Mouse (Mus musculus) embryonic facial prominence, embryonic 14.5 days (tissue): ENCODE results near the gene Meltf. TPM values are rescaled to one million over a fixed set of nuclear protein-coding genes. Genes with fewer than 3 reads are reported as not detected.

Source experiments
- ATAC-seq: fragments of 200-750 bp; cut with Nextera tagmentation; 2 replicates; pipeline ENCODE4 v1.8.0; 2017; ENCODE audit warnings: low read depth, moderate number of reproducible peaks, moderate TSS enrichment
- DNase-seq: peaks from one replicate; pipeline ENCODE4 v3.0.0-alpha.2; 2015; ENCODE audit warnings: low spot score
- H3K27ac ChIP-seq: fragments of 300-500 bp; sonication (generic); replicated peaks from 2 replicates; pipeline ENCODE4 v1.5.1; 2014; ENCODE audit warnings: low read depth, mild to moderate bottlenecking, low read length, moderate library complexity
- H3K27me3 ChIP-seq: fragments of 300-500 bp; sonication (generic); replicated peaks from 2 replicates; pipeline ENCODE4 v1.6.1; 2014; ENCODE audit warnings: low read length; ENCODE audit not compliant: control insufficient read depth, insufficient read depth
- H3K36me3 ChIP-seq: fragments of 300-500 bp; sonication (generic); 2 replicates; pipeline ENCODE4 v1.6.1; 2014; ENCODE audit warnings: low read length, mixed read lengths; ENCODE audit not compliant: control insufficient read depth, insufficient read depth
- H3K4me1 ChIP-seq: fragments of 300-500 bp; sonication (generic); 2 replicates; pipeline ENCODE4 v1.6.1; 2014; ENCODE audit warnings: antibody characterized with exemption, low read length; ENCODE audit not compliant: control insufficient read depth, insufficient read depth
- H3K4me2 ChIP-seq: fragments of 300-500 bp; sonication (generic); 2 replicates; pipeline ENCODE4 v1.6.1; 2014; ENCODE audit warnings: low read depth, mild to moderate bottlenecking, low read length, moderate library complexity, mixed read lengths
- H3K4me3 ChIP-seq: fragments of 300-500 bp; sonication (generic); 2 replicates; pipeline ENCODE4 v1.5.1; 2014; ENCODE audit warnings: low read depth, mild to moderate bottlenecking, low read length
- H3K9ac ChIP-seq: fragments of 300-500 bp; sonication (generic); 2 replicates; pipeline ENCODE4 v1.6.1; 2014; ENCODE audit warnings: low read depth, mild to moderate bottlenecking, low read length, moderate library complexity, mixed read lengths
- H3K9me3 ChIP-seq: fragments of 300-500 bp; sonication (generic); 2 replicates; pipeline ENCODE4 v1.6.1; 2016; ENCODE audit warnings: low read length; ENCODE audit not compliant: control insufficient read depth
- WGBS: fragments of 180-500 bp; shearing (Covaris S2); extraction: QIAGEN DNeasy Blood & Tissue Kit; methylation state at CpG from one replicate; pipeline ENCODE4 v1.1.7; 2014; 5-methylcytosine and 5-hydroxymethylcytosine counted together
- polyA plus RNA-seq: library from polyadenylated mRNA; unstranded; fragments of >200 nt; fragmentation: Nextera tagmentation; extraction: Ambion mirVana; gene quantifications from 2 replicates; pipeline ENCODE4 v1.2.1, GENCODE M21; 2014

Gene Meltf
- polyA plus RNA-seq, 1 experiment from 2014 or later, result 2.1 TPM

DNA sequence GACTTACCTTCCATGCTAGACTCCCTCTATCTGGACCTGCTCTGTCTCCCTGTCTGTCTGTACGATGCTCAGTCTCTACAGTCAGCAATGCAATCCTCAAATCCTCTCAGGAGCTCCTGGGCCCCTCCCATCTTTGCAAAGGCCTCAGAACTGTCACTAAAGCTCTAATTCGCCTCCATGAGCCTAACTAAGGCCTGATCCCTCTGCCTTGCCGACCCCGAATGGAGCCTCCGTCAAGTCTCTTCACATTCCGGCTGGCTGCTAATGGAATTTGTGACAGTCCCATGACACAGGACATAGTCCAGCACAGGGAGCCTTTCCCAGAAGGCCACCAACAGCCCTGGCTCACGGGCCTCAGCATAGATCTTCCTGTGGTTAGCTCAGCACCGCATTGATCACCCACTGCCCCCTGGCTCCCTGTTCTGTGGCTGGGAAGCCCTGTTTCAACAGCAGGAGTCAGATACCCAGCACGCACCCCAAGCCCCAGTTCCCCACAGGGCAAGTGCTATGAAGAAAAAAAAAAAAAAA is 3.8 kb downstream of the Meltf start:
- Histone ChIP-seq H3K27me3 (no peaks in the 10 kb centered on the region), H3K4me1 (peaks cover 16% of the 10 kb centered on the region), H3K27ac (no peak overlapping the region), H3K4me3 (no peak overlapping the region), H3K9me3 (no peaks in the 10 kb centered on the region), H3K36me3 (no peaks in the 10 kb centered on the region), H3K9ac (no peak overlapping the region), H3K4me2 (no peak overlapping the region)
- DNase-seq (no peak), ATAC-seq (no peak)
- WGBS, result 74% methylated on average over 8 of the region's 9 CpGs

DNA sequence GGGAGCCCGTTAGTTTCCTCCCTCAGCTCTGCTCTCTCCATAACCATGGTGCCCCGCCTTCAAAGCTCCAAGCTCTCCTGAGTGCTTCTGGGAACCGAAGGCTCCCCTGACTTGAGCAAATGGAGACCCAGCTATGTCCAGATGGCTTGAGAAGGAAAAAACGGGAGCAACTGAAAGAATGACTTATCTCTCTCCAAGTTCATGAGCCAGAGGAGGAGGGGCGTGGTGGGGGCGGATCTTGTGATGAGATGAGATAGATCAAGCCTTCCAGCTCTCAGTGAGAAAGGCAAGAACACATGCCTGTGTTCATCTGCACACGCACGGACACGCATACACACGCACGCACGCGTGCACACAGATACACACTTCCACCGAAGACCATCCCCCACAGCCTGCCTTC is 4.7 kb downstream of the Meltf start:
- DNase-seq (no peak), ATAC-seq (no peak)
- Histone ChIP-seq H3K27me3 (no peaks in the 10 kb centered on the region), H3K36me3 (no peaks in the 10 kb centered on the region), H3K27ac (no peak overlapping the region), H3K9ac (no peak overlapping the region), H3K9me3 (no peaks in the 10 kb centered on the region), H3K4me3 (no peak overlapping the region), H3K4me2 (peak overlapping the region; percentile 2; the same call in 1 of the 2 replicates), H3K4me1 (peaks cover 16% of the 10 kb centered on the region)
- WGBS, result 75% methylated on average over 14 of the region's 14 CpGs

DNA sequence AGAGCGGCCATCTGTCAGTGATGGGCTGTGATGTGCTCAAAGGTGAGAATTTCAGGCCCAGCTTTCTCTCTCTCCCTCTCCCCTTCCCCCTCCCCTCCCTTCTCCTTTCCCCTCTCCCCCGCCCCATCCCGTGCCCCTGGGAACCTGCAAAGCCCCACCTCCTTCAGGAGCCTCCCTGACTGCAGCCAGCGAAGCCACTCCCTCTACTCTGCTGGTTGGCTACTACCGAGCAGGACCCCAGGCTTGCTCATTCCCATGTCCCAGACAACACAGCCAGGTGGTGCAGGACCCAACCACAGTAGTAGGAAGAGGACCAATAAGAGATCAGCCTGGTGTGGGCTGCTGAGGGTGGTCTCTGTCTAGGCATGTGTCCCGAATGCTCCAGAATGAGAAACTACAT is 5.3 kb downstream of the Meltf start:
- Histone ChIP-seq H3K4me1 (peaks cover 12% of the 10 kb centered on the region), H3K36me3 (no peaks in the 10 kb centered on the region), H3K27ac (no peak overlapping the region), H3K9ac (no peak overlapping the region), H3K27me3 (no peaks in the 10 kb centered on the region), H3K9me3 (no peaks in the 10 kb centered on the region), H3K4me3 (no peak overlapping the region), H3K4me2 (0 out of 2 replicates have a peak overlapping the region, but pooled peaks have one; percentile 2)
- WGBS, result 15% methylated on average over 6 of the region's 6 CpGs
- DNase-seq (no peak), ATAC-seq (peak; percentile 47)

DNA sequence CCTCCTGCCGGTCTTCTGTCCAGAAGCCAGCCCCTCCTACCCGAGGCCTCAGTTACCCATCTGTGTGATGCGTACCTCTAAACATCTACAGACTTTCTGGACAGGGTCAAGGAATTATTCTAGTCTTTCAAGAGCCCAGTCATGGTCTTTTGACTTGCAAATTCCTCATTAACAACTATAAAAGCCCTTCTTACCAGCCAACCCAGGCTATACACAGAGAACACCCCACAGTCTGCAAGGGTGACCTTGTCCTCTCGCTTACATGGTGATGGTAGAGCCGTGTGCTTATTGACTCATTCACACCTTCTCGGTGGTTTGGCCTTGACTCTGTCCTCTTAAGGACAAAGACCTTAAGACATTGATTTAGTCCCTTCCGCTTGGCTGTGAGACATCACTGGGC is 12.3 kb downstream of the Meltf start:
- no peaks in the 10 kb centered on the region for H3K36me3 ChIP-seq
- no peaks in the 10 kb centered on the region for H3K9me3 ChIP-seq
- no peak overlapping the region for H3K4me3 ChIP-seq
- H3K27ac ChIP-seq, result no peak overlapping the region
- H3K4me2 ChIP-seq, result no peak overlapping the region
- H3K9ac ChIP-seq, result no peak overlapping the region
- ATAC-seq (no peak), DNase-seq (no peak)
- no peaks in the 10 kb centered on the region for H3K27me3 ChIP-seq
- no peaks in the 10 kb centered on the region for H3K4me1 ChIP-seq
- 81% methylated on average over 7 of the region's 7 CpGs for WGBS

DNA sequence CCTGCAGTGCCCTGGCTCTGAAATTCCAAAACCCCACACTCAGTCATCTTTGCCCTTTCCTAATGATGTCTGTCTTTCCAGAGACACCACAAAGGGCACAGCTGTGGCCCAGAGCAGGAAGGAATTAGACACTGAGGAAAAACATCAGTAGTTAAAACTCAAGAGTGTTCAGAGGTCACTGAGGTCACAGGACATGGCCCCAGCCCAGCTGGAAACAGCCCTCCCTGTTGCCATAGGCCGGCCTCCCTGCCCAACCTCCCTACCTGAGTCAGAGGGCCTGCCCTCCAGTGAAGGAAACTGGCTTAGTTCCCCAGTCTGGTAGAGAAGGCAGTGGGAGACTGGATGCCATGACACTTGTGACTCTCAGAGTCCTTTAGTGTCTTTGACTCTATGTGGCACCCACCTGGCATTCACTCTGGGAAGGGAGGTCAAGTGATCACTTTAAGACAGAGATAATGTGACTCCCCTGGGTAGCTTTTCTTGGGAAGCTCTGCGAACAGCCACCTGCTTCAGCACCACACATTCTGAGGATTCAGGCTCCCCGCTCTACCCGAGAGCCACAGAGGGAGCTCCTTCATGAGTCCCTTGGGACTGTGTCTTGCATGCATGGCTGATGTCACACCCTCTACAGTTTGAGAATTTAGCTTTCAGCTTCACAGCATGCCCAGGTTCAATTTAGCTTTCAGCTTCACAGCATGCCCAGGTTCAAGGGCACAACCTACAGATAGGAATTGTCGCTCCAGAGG is 15.0 kb downstream of the Meltf start:
- DNase-seq, result peak; percentile 30
- no peak overlapping the region for H3K4me3 ChIP-seq
- peaks cover 10% of the 10 kb centered on the region for H3K4me1 ChIP-seq
- no peak overlapping the region for H3K4me2 ChIP-seq
- 62% methylated on average over 5 of the region's 5 CpGs for WGBS
- H3K27ac ChIP-seq, result no peak overlapping the region
- ATAC-seq, result no peak; the same call in 1 of the 2 replicates
- no peaks in the 10 kb centered on the region for H3K27me3 ChIP-seq
- H3K9me3 ChIP-seq, result no peaks in the 10 kb centered on the region
- no peak overlapping the region for H3K9ac ChIP-seq
- no peaks in the 10 kb centered on the region for H3K36me3 ChIP-seq

DNA sequence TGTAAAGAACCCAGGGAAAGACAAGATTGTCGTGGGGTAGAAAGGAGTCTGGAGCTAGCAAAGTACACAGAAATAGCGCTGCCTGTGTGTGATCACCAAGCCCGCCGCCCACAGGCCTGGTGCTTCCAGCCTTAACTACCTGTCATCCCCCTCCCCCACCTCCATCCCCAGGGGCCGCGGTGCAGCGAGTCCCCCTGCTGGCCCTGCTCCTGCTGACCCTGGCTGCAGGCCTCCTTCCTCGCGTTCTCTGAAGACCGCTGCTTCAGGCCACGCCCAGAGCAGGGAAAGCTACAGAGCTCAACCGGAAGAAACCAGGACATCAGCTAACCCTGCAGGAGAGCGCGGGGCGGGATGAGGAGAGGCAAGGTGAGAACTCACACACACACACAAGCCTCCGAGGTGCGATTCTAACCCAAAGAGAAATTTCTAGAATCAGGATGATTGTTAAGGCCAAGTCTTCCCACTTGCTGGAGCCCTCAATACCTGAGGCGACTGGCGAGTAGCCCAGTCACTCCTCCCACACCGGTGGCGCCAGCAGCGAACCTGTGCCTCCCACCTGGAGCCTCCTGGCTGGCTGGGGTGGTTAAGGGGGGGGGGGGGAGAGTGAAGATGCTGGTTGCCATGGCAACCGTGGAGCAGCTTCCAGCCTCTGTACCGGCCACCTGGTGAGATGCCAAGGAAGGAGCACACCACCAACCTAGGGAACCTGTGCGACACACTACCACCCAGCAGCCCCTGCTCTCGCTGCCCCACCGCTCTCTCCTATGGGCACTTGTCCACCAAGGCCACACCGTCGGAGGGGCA is 18.6 kb downstream of the Meltf start:
- ATAC-seq (peak; percentile 77), DNase-seq (peak; percentile 73)
- H3K9me3 ChIP-seq, result peaks cover 7% of the 10 kb centered on the region; the same call in 1 of the 2 replicates
- peaks cover 10% of the 10 kb centered on the region for H3K4me1 ChIP-seq
- H3K4me3 ChIP-seq, result peak overlapping the region; percentile 17; the same call in 1 of the 2 replicates
- H3K36me3 ChIP-seq, result no peaks in the 10 kb centered on the region
- WGBS, result 13% methylated on average over 26 of the region's 29 CpGs
- H3K27me3 ChIP-seq, result no peaks in the 10 kb centered on the region
- peak overlapping the region; percentile 43 for H3K9ac ChIP-seq
- peak overlapping the region; percentile 48 for H3K4me2 ChIP-seq
- no peak overlapping the region for H3K27ac ChIP-seq

DNA sequence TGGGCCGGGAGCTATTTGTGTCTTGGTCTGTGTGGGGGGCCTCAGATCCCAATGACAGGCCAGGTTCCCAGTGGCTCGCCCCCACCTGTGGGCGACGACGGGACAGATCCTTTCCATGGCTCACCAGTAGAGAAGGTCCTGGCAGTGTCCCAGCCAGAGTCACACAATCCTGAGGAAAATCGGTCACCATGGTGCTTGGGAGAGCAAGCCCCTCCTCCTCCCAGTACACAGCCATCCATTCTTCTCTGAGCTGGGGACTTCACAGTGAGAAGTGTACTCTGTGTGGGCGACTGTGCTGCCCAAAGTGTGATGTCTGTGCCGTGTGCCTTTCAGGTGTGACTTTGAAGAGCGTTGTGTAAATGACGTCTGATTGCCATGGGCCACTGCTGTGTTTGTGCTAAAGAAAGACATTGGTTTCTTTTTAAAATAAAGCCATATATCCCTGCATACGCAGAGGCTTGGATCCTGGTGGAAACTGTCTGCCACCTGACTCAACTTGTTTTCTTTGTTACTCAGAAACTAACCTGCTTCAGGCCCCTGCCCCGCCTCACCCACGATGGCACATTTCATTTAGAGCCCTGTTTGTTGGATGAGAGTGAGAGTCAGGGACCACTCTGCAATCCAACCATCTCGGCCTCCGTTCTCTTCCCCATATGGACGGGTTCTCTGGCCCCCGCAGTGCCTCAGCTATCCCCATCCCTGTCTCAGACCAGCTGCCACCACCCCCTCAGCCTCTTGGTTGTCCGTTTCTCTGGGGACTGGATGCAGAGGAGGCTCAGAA is 20.1 kb downstream of the Meltf start:
- H3K27ac ChIP-seq, result no peak overlapping the region
- no peak overlapping the region for H3K4me2 ChIP-seq
- ATAC-seq, result peak; percentile 67; the same call in 1 of the 2 replicates
- H3K4me1 ChIP-seq, result peaks cover 10% of the 10 kb centered on the region
- peak; percentile 42 for DNase-seq
- 71% methylated on average over 18 of the region's 18 CpGs for WGBS
- no peak overlapping the region for H3K4me3 ChIP-seq
- H3K9ac ChIP-seq, result no peak overlapping the region
- no peaks in the 10 kb centered on the region for H3K27me3 ChIP-seq
- H3K36me3 ChIP-seq, result no peaks in the 10 kb centered on the region
- H3K9me3 ChIP-seq, result peaks cover 7% of the 10 kb centered on the region; the same call in 1 of the 2 replicates

DNA sequence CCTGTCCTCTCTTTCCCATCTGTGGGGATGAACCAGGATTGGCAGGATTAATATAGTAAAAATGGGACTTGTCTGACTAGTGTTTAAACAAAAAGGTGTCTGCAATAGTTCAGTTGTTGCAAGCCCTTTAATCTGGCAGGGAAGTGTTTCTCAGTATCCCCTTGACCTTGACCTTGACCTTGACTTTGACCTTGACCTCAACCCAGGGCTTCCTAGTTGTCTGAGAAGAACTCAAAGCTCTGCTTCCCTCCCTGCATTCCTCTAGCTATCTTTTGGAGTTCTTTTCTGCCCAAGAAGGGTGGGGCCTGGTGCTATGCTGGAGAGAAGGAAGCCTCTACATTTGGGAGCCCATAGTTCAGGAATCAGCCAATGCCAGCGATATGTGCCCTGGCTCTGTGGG is 23.3 kb downstream of the Meltf start:
- ATAC-seq (no peak), DNase-seq (no peak)
- Histone ChIP-seq H3K4me3 (no peak overlapping the region), H3K27me3 (no peaks in the 10 kb centered on the region), H3K4me1 (peaks cover 14% of the 10 kb centered on the region), H3K27ac (no peak overlapping the region), H3K9ac (no peak overlapping the region), H3K9me3 (peaks cover 7% of the 10 kb centered on the region; the same call in 1 of the 2 replicates), H3K36me3 (no peaks in the 10 kb centered on the region), H3K4me2 (no peak overlapping the region)
- WGBS, result 91% methylated on average over 1 of the region's 1 CpGs
